ENCODE assay signal across 18 mouse cellular contexts in the genomic region with DNA sequence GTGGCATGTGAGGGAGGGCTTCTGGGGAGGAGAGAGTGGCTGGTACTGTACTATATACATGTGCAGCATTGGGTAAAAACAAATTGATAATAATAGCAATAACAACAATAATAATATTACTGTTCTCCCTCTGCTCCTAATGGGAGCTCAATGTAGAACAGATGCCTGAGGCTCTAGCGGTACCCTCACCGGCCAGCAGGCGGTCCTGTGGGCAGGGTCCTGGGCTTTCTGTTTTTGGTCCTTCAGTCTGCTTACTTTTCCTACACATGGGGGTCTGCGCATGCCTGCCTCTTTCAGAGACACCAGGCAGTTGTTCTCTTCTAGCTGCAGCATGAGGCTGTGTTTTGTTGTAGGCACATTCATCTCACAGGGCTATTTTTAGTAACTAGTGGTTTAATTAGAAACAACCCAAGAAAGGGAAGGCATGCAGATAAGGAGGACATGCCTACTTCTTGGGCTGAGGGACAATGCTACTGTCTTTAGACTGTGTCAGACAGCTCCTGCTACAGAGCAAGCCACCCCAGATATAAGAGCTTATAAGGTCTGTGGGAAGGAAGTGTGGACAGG. TPM values are rescaled to one million over a fixed set of nuclear protein-coding genes. Genes with fewer than 3 reads are reported as not detected.
DNase-seq lines count a peak whose midpoint lies in the region; ATAC-seq and TF ChIP-seq lines count a peak whose summit lies in the region.
"Had no signal": no experiment of that assay in that cellular context is flagged by ENCODE, and none has a peak within 500 bp of the region (broad histone marks: within the 10 kb centered on the region; RNA-seq: fewer than 3 reads in every experiment).

No protein-coding gene starts in this region.

- no peak overlapping the region for H3K4me2 ChIP-seq in forebrain, embryonic 16.5 days (ENCODE audit: low read length)
- H3K4me2 ChIP-seq in intestine, postnatal 0 days (replicated peaks; ENCODE audit: low read depth): no peak overlapping the region
- no peak overlapping the region for H3K4me2 ChIP-seq in intestine, embryonic 16.5 days (ENCODE audit: low read depth, low read length)
- peak overlapping the region; percentile 49 for H3K4me2 ChIP-seq in heart, postnatal 0 days (ENCODE audit: low read depth, low read length)
- H3K4me2 ChIP-seq in kidney, embryonic 14.5 days (replicated peaks; ENCODE audit: low read depth, low read length): no peak overlapping the region
- H3K4me2 ChIP-seq: hindbrain, embryonic 12.5 days; kidney, embryonic 15.5 days had no signal

- H3K4me3 ChIP-seq in forebrain, embryonic 16.5 days (replicated peaks; ENCODE audit: low read length): no peak overlapping the region
- H3K4me3 ChIP-seq in forebrain, embryonic 10.5 days: no peak overlapping the region
- H3K4me3 ChIP-seq in intestine, postnatal 0 days (ENCODE audit: low read depth, low read length): no peak overlapping the region
- H3K4me3 ChIP-seq in intestine, embryonic 16.5 days (ENCODE audit: low read length): no peak overlapping the region
- H3K4me3 ChIP-seq in heart, postnatal 0 days (ENCODE audit: low read depth, low read length): no peak overlapping the region
- no peak overlapping the region for H3K4me3 ChIP-seq in kidney, embryonic 14.5 days (ENCODE audit: low read length)
- H3K4me3 ChIP-seq: erythroblast, embryonic 14.5 days; hindbrain, embryonic 12.5 days; kidney, embryonic 15.5 days had no signal

- DNase-seq in forebrain, embryonic 10.5 days (ENCODE audit: extremely low spot score, low spot score): no peak
- DNase-seq in 416B (ENCODE audit: low read depth): peak; percentile 55
- peak; percentile 41 for DNase-seq in heart, postnatal 0 days (ENCODE audit: low spot score)
- DNase-seq in cerebellum, adult 11 months: no peak
- DNase-seq: cerebellum, adult 8-10 months; gastrocnemius, postnatal 10 days; layer of hippocampus, adult 9-11 months; thymus, postnatal 14 days had no signal

- H3K9me3 ChIP-seq in forebrain, embryonic 16.5 days (ENCODE audit: control insufficient read depth, low read length): no peaks in the 10 kb centered on the region
- H3K9me3 ChIP-seq in forebrain, embryonic 10.5 days: no peaks in the 10 kb centered on the region
- no peaks in the 10 kb centered on the region for H3K9me3 ChIP-seq in intestine, postnatal 0 days (ENCODE audit: control insufficient read depth)
- H3K9me3 ChIP-seq in intestine, embryonic 16.5 days (ENCODE audit: control insufficient read depth, low read length): no peaks in the 10 kb centered on the region
- H3K9me3 ChIP-seq in heart, postnatal 0 days (replicated peaks; ENCODE audit: control insufficient read depth, low read length): no peaks in the 10 kb centered on the region
- H3K9me3 ChIP-seq in kidney, embryonic 14.5 days (ENCODE audit: control insufficient read depth, low read length): no peaks in the 10 kb centered on the region
- H3K9me3 ChIP-seq: hindbrain, embryonic 12.5 days; kidney, embryonic 15.5 days had no signal

- no peak overlapping the region for H3K27ac ChIP-seq in forebrain, embryonic 16.5 days (ENCODE audit: low read length)
- no peak overlapping the region for H3K27ac ChIP-seq in forebrain, embryonic 10.5 days
- H3K27ac ChIP-seq in intestine, postnatal 0 days (ENCODE audit: low read depth, low read length): no peak overlapping the region
- H3K27ac ChIP-seq in intestine, embryonic 16.5 days (ENCODE audit: low read length): no peak overlapping the region
- H3K27ac ChIP-seq in heart, postnatal 0 days (ENCODE audit: low read depth): peak overlapping the region; percentile 78
- no peak overlapping the region for H3K27ac ChIP-seq in kidney, embryonic 14.5 days (ENCODE audit: low read depth, low read length)
- H3K27ac ChIP-seq: hindbrain, embryonic 12.5 days; kidney, embryonic 15.5 days had no signal

- no peaks in the 10 kb centered on the region for H3K27me3 ChIP-seq in forebrain, embryonic 16.5 days (replicated peaks; ENCODE audit: control insufficient read depth, insufficient read depth, low read length)
- no peaks in the 10 kb centered on the region for H3K27me3 ChIP-seq in forebrain, embryonic 10.5 days (ENCODE audit: poor library complexity, severe bottlenecking)
- H3K27me3 ChIP-seq in intestine, postnatal 0 days (replicated peaks; ENCODE audit: control insufficient read depth, insufficient read depth, low read length): no peaks in the 10 kb centered on the region
- H3K27me3 ChIP-seq in intestine, embryonic 16.5 days (replicated peaks; ENCODE audit: control insufficient read depth, insufficient read depth, low read length): no peaks in the 10 kb centered on the region
- H3K27me3 ChIP-seq in heart, postnatal 0 days (ENCODE audit: control insufficient read depth, insufficient read depth, low read length): no peaks in the 10 kb centered on the region
- no peaks in the 10 kb centered on the region for H3K27me3 ChIP-seq in kidney, embryonic 14.5 days (ENCODE audit: control insufficient read depth, insufficient read depth, low read length)
- H3K27me3 ChIP-seq: hindbrain, embryonic 12.5 days; kidney, embryonic 15.5 days had no signal

- peak; percentile 31 for TF ChIP-seq CTCF in intestine, postnatal 0 days (IDR thresholded peaks at IDR 0.05; ENCODE audit: low read depth)
- TF ChIP-seq CTCF in heart, postnatal 0 days (IDR thresholded peaks at IDR 0.05; ENCODE audit: low read depth): peak; percentile 34; the same call in 1 of the 2 replicates

- H3K9ac ChIP-seq in forebrain, embryonic 16.5 days (replicated peaks; ENCODE audit: low read depth, low read length): no peak overlapping the region
- no peak overlapping the region for H3K9ac ChIP-seq in intestine, postnatal 0 days (ENCODE audit: low read depth, low read length)
- H3K9ac ChIP-seq in intestine, embryonic 16.5 days (ENCODE audit: low read depth, low read length): no peak overlapping the region
- no peak overlapping the region for H3K9ac ChIP-seq in heart, postnatal 0 days (replicated peaks; ENCODE audit: low read depth, low read length)
- H3K9ac ChIP-seq in kidney, embryonic 14.5 days (ENCODE audit: low read depth, low read length): no peak overlapping the region
- H3K9ac ChIP-seq: hindbrain, embryonic 12.5 days; kidney, embryonic 15.5 days had no signal

- TF ChIP-seq EP300 in heart, postnatal 0 days (IDR thresholded peaks at IDR 0.05; ENCODE audit: low read depth): no peak

- H3K4me1 ChIP-seq in forebrain, embryonic 16.5 days (replicated peaks; ENCODE audit: control insufficient read depth, insufficient read depth, low read length): peaks cover 27% of the 10 kb centered on the region
- peaks cover 17% of the 10 kb centered on the region for H3K4me1 ChIP-seq in forebrain, embryonic 10.5 days
- H3K4me1 ChIP-seq in intestine, postnatal 0 days (replicated peaks; ENCODE audit: control insufficient read depth, insufficient read depth, low read length): no peaks in the 10 kb centered on the region
- H3K4me1 ChIP-seq in intestine, embryonic 16.5 days (ENCODE audit: control insufficient read depth, insufficient read depth, low read length): peaks cover 8% of the 10 kb centered on the region
- H3K4me1 ChIP-seq in heart, postnatal 0 days (ENCODE audit: control insufficient read depth, insufficient read depth): peaks cover 30% of the 10 kb centered on the region
- 0 out of 2 replicates have a peak, but pooled peaks cover 6% of the 10 kb centered on the region for H3K4me1 ChIP-seq in kidney, embryonic 14.5 days (ENCODE audit: control insufficient read depth, insufficient read depth, low read length)

- H3K36me3 ChIP-seq in forebrain, embryonic 16.5 days (ENCODE audit: control insufficient read depth, insufficient read depth): no peaks in the 10 kb centered on the region
- 0 out of 2 replicates have a peak, but pooled peaks cover 4% of the 10 kb centered on the region for H3K36me3 ChIP-seq in forebrain, embryonic 10.5 days (replicated peaks)
- H3K36me3 ChIP-seq in intestine, postnatal 0 days (ENCODE audit: control insufficient read depth, insufficient read depth): no peaks in the 10 kb centered on the region; the same call in 1 of the 2 replicates
- H3K36me3 ChIP-seq in intestine, embryonic 16.5 days (ENCODE audit: control insufficient read depth, insufficient read depth, low read length): no peaks in the 10 kb centered on the region
- H3K36me3 ChIP-seq in heart, postnatal 0 days (replicated peaks; ENCODE audit: control insufficient read depth, insufficient read depth, low read length): no peaks in the 10 kb centered on the region; the same call in 1 of the 2 replicates
- H3K36me3 ChIP-seq in kidney, embryonic 14.5 days (ENCODE audit: control insufficient read depth, insufficient read depth, low read length): no peaks in the 10 kb centered on the region; the same call in 1 of the 2 replicates
- H3K36me3 ChIP-seq: kidney, embryonic 15.5 days had no signal

- WGBS in forebrain, embryonic 16.5 days: 80% methylated on average over 4 of the region's 4 CpGs
- 88% methylated on average over 4 of the region's 4 CpGs for WGBS in forebrain, embryonic 10.5 days
- WGBS in intestine, postnatal 0 days: 90% methylated on average over 4 of the region's 4 CpGs
- WGBS in intestine, embryonic 16.5 days: 78% methylated on average over 4 of the region's 4 CpGs
- 46% methylated on average over 4 of the region's 4 CpGs for WGBS in heart, postnatal 0 days
- 86% methylated on average over 4 of the region's 4 CpGs for WGBS in kidney, embryonic 14.5 days

- ATAC-seq in forebrain, embryonic 16.5 days: peak; percentile 19; the same call in 1 of the 2 replicates
- no peak for ATAC-seq in intestine, postnatal 0 days
- ATAC-seq in intestine, embryonic 16.5 days: no peak
- peak; percentile 42 for ATAC-seq in heart, postnatal 0 days (ENCODE audit: insufficient read depth, low read depth)
- ATAC-seq in kidney, embryonic 14.5 days (ENCODE audit: low FRiP score, low TSS enrichment): no peak

RNA-seq across cellular contexts. Expression of gene Smox, which starts 22.8 kb away (rescaled TPM):
- polyA plus RNA-seq in forebrain, embryonic 16.5 days (2015; fragmentation: Nextera tagmentation; extraction: Ambion mirVana): 56.2 and 57.2 TPM in 2 replicates
- polyA plus RNA-seq in forebrain, embryonic 10.5 days (2016; fragmentation: Nextera tagmentation; extraction: Ambion mirVana): 31.7 TPM in 2 replicates
- polyA plus RNA-seq in intestine, postnatal 0 days (2015; fragmentation: Nextera tagmentation; extraction: Ambion mirVana): 18.0 and 19.9 TPM in 2 replicates
- polyA plus RNA-seq in intestine, embryonic 16.5 days (2015; fragmentation: Nextera tagmentation; extraction: Ambion mirVana): 20.1 and 21.7 TPM in 2 replicates
- total RNA-seq in heart, postnatal 0 days (2014; rRNA removed; ENCODE audit: low replicate concordance): 30.2 and 31.4 TPM in 2 replicates
- 32.4 and 32.7 TPM in 2 replicates for polyA plus RNA-seq in heart, postnatal 0 days (2015; fragmentation: Nextera tagmentation; extraction: Ambion mirVana)
- 27.4 and 29.1 TPM in 2 replicates for polyA plus RNA-seq in kidney, embryonic 14.5 days (2014; fragmentation: Nextera tagmentation; extraction: Ambion mirVana)

RNA-seq across cellular contexts. Expression of gene Adra1d, which starts 47.9 kb away (rescaled TPM):
- polyA plus RNA-seq in forebrain, embryonic 16.5 days (2015; fragmentation: Nextera tagmentation; extraction: Ambion mirVana): 0.10 TPM in 1 of 2 replicates, not detected in the other
- 0.19 TPM in 1 of 2 replicates, not detected in the other for polyA plus RNA-seq in forebrain, embryonic 10.5 days (2016; fragmentation: Nextera tagmentation; extraction: Ambion mirVana)
- polyA plus RNA-seq in intestine, postnatal 0 days (2015; fragmentation: Nextera tagmentation; extraction: Ambion mirVana): 0.05 TPM in 1 of 2 replicates, not detected in the other
- polyA plus RNA-seq in intestine, embryonic 16.5 days (2015; fragmentation: Nextera tagmentation; extraction: Ambion mirVana): 0.21 and 0.28 TPM in 2 replicates
- total RNA-seq in heart, postnatal 0 days (2014; rRNA removed; ENCODE audit: low replicate concordance): 1.9 and 6.7 TPM in 2 replicates
- 0.52 and 0.70 TPM in 2 replicates for polyA plus RNA-seq in heart, postnatal 0 days (2015; fragmentation: Nextera tagmentation; extraction: Ambion mirVana)
- polyA plus RNA-seq in kidney, embryonic 14.5 days (2014; fragmentation: Nextera tagmentation; extraction: Ambion mirVana): 1.1 and 1.5 TPM in 2 replicates
- total RNA-seq: monocyte, adult 5-6 weeks; neutrophil, adult 5-6 weeks had no signal
- polyA plus RNA-seq: erythroblast, embryonic 14.5 days; limb, embryonic 11.5 days had no signal

Comparison
In these comparisons a context has a peak if more than half of its experiments do, and no peak if none do; other contexts are left out.
1. ATAC-seq: peak in forebrain, embryonic 16.5 days (single experiment) and heart, postnatal 0 days (single experiment); none in intestine, postnatal 0 days (single experiment), intestine, embryonic 16.5 days (single experiment) and kidney, embryonic 14.5 days (single experiment).
2. DNase-seq: peak in 416B (single experiment) and heart, postnatal 0 days (single experiment); none in forebrain, embryonic 10.5 days (single experiment) and cerebellum, adult 11 months (single experiment).